Mouse (Mus musculus): ENCODE data around the gene Lcor. TPM values are rescaled to one million over a fixed set of nuclear protein-coding genes. Genes with fewer than 3 reads are reported as not detected.
A peak's percentile ranks its signal among the peaks of the same experiment; 100 is the strongest.

Gene Lcor
- polyA plus RNA-seq, 1 experiment from 2014 or later: 5.9 TPM

DNA sequence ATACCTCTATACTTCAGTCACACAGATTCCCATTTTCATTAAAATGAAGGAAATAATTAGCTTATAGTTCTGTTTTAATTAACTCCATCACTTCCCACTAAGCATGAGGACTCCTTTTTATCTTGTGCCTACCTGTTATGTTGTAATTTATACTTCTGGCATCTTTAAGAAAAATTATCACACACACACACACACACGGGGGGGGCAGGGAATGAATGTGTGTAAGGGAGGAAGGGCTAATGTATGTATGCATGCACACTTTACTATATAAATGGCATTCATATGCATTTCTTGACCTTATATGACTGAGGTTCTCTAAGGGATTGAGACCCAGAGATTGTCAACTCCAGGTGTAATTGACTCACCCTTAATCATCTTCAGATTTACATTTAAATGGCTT, 33.1 kb downstream of the Lcor start:
- ATAC-seq (ENCODE audit: low read depth) (0 out of 2 replicates have a peak, but pooled peaks have one; percentile 36), DNase-seq (no peak)
- Histone ChIP-seq H3K9me3 (replicated peaks) (no peaks in the 10 kb centered on the region), H3K27ac (no peak overlapping the region), H3K27me3 (no peaks in the 10 kb centered on the region), H3K9ac (no peak overlapping the region), H3K4me2 (no peak overlapping the region), H3K4me1 (replicated peaks) (peaks cover 27% of the 10 kb centered on the region), H3K36me3 (no peaks in the 10 kb centered on the region), H3K4me3 (replicated peaks) (no peak overlapping the region)
- WGBS (ENCODE audit: insufficient replicate concordance): 55% methylated on average over 1 of the region's 1 CpGs

- H3K27ac ChIP-seq: no peak overlapping the region
- H3K4me1 ChIP-seq (replicated peaks): peaks cover 24% of the 10 kb centered on the region
- no peak for DNase-seq
- H3K27me3 ChIP-seq: no peaks in the 10 kb centered on the region
- no peak for ATAC-seq (ENCODE audit: low read depth)
- H3K36me3 ChIP-seq: no peaks in the 10 kb centered on the region
- H3K9ac ChIP-seq: no peak overlapping the region
- 73% methylated on average over 3 of the region's 3 CpGs for WGBS (ENCODE audit: insufficient replicate concordance)
- no peaks in the 10 kb centered on the region for H3K9me3 ChIP-seq (replicated peaks)
- H3K4me2 ChIP-seq: no peak overlapping the region
- no peak overlapping the region for H3K4me3 ChIP-seq (replicated peaks)
Measured at GRCm38 (mm10) chr19:41517006-41517405, 34.6 kb downstream of the Lcor start.

DNA sequence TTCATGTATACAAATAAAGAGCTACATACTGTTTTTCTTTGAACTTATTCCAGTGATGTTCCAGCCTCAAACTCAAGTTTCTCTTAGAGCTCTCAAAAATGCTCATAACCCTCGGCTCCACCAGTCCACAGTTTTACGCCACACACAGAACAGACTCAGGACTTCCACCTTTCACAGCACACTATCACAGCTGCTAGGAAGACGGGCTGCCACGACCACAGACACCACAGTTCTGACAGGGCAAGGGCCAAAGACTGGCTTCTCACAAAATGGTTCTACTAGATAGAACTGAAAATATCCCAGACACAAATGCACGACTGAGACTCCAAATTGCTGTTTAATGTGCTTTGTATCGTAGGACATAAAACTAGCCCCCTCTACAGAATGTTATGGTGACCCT, 36.7 kb downstream of the Lcor start:
- no peak overlapping the region for H3K9ac ChIP-seq
- WGBS (ENCODE audit: insufficient replicate concordance): 40% methylated on average over 6 of the region's 6 CpGs
- H3K27ac ChIP-seq: no peak overlapping the region
- H3K4me1 ChIP-seq (replicated peaks): peaks cover 38% of the 10 kb centered on the region
- no peaks in the 10 kb centered on the region for H3K9me3 ChIP-seq (replicated peaks)
- ATAC-seq (ENCODE audit: low read depth) (no peak), DNase-seq (no peak)
- no peaks in the 10 kb centered on the region for H3K27me3 ChIP-seq
- H3K36me3 ChIP-seq: no peaks in the 10 kb centered on the region
- H3K4me3 ChIP-seq (replicated peaks): no peak overlapping the region
- H3K4me2 ChIP-seq: no peak overlapping the region

DNA sequence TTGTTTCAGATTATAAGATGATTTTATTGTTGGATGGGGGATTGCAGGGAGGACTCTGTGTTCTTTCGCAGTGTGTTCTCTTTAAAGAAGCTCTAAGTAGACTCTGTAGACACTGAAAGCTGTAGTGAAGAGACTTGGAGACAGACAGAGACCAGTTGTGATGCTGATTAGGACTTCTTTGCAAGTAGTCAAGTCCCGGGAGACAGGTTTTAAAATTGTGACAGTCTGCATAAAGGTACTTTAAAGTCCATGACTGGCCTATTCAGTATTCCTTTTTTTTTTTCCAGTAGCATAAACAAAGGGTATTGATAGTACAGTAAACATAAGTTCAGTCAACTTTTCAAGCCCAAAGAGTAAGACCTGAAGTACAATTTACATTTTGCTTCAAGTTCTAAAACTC, 39.8 kb downstream of the Lcor start:
- DNase-seq: no peak
- Histone ChIP-seq H3K9me3 (replicated peaks) (no peaks in the 10 kb centered on the region), H3K9ac (no peak overlapping the region), H3K27ac (no peak overlapping the region), H3K4me2 (no peak overlapping the region), H3K4me3 (replicated peaks) (no peak overlapping the region), H3K36me3 (no peaks in the 10 kb centered on the region), H3K27me3 (no peaks in the 10 kb centered on the region), H3K4me1 (replicated peaks) (peaks cover 27% of the 10 kb centered on the region)
- no peak for ATAC-seq (ENCODE audit: low read depth)
- 74% methylated on average over 2 of the region's 2 CpGs for WGBS (ENCODE audit: insufficient replicate concordance)

GRCm38 (mm10) chr19:41523798-41524563, 41.5 kb downstream of the Lcor start:
- H3K4me3 ChIP-seq (replicated peaks): no peak overlapping the region
- H3K27me3 ChIP-seq: no peaks in the 10 kb centered on the region
- DNase-seq (no peak), ATAC-seq (ENCODE audit: low read depth) (peak; percentile 61; the same call in 1 of the 2 replicates)
- no peak overlapping the region for H3K9ac ChIP-seq
- no peaks in the 10 kb centered on the region for H3K36me3 ChIP-seq
- no peak overlapping the region; the same call in 1 of the 2 replicates for H3K4me2 ChIP-seq
- 0 out of 2 replicates have a peak overlapping the region, but pooled peaks have one; percentile 2 for H3K27ac ChIP-seq
- peaks cover 24% of the 10 kb centered on the region for H3K4me1 ChIP-seq (replicated peaks)
- H3K9me3 ChIP-seq (replicated peaks): no peaks in the 10 kb centered on the region
- WGBS (ENCODE audit: insufficient replicate concordance): 46% methylated on average over 3 of the region's 3 CpGs

DNA sequence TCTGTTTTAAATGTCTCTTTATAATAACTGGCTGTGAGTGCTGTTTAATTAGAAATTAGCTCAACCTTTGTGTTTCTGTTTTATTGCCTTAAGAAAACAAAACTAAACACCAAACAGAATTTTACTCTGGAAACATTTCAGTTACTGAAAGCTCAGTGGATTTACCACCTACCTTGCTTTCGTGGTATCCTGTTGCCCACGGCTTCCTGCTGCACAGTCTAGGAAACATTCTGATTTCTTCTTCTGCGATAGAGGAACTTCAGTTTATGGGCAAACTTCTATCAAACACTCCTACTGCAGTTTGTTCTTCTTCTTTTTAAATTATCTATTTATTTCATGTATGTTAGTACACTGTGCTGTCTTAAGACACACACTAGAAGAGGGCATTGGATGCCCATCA, 46.7 kb downstream of the Lcor start:
- Histone ChIP-seq H3K4me1 (replicated peaks) (peaks cover 3% of the 10 kb centered on the region), H3K27ac (no peak overlapping the region), H3K4me2 (no peak overlapping the region), H3K9me3 (replicated peaks) (no peaks in the 10 kb centered on the region), H3K9ac (no peak overlapping the region), H3K4me3 (replicated peaks) (no peak overlapping the region), H3K27me3 (no peaks in the 10 kb centered on the region), H3K36me3 (no peaks in the 10 kb centered on the region)
- DNase-seq (no peak), ATAC-seq (ENCODE audit: low read depth) (no peak)
- 52% methylated on average over 3 of the region's 3 CpGs for WGBS (ENCODE audit: insufficient replicate concordance)

DNA sequence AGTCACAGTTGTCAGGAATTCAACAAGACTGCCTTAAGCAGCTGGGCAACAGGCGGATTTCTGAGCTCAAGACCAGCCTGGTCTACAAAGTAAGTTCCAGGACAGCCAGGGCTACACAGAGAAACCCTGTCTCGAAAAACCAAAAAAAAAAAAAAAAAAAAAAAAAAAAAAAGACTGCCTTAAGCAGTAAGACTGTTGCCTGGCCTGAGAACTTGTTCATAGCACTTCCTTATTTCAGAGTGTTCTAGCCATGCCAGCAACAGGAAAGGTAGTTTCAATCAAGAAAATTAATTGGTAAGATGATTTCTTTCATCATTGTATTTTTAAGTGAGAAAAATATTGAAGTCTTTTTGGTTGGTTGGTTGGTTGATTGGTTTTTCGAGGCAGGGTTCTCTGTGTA, 51.6 kb downstream of the Lcor start:
- 82% methylated on average over 3 of the region's 3 CpGs for WGBS (ENCODE audit: insufficient replicate concordance)
- no peak overlapping the region for H3K9ac ChIP-seq
- H3K9me3 ChIP-seq (replicated peaks): no peaks in the 10 kb centered on the region
- H3K4me2 ChIP-seq: no peak overlapping the region
- no peaks in the 10 kb centered on the region for H3K27me3 ChIP-seq
- H3K36me3 ChIP-seq: peaks cover 2% of the 10 kb centered on the region; the same call in 1 of the 2 replicates
- no peak for ATAC-seq (ENCODE audit: low read depth)
- H3K4me3 ChIP-seq (replicated peaks): no peak overlapping the region
- H3K4me1 ChIP-seq (replicated peaks): no peaks in the 10 kb centered on the region
- no peak for DNase-seq
- no peak overlapping the region for H3K27ac ChIP-seq

GRCm38 (mm10) chr19:41556981-41557380, 74.5 kb downstream of the Lcor start:
- WGBS (ENCODE audit: insufficient replicate concordance): 81% methylated on average over 4 of the region's 4 CpGs
- no peak overlapping the region for H3K4me3 ChIP-seq (replicated peaks)
- H3K27me3 ChIP-seq: no peaks in the 10 kb centered on the region
- no peaks in the 10 kb centered on the region for H3K9me3 ChIP-seq (replicated peaks)
- ATAC-seq (ENCODE audit: low read depth) (no peak), DNase-seq (no peak)
- H3K9ac ChIP-seq: no peak overlapping the region
- peaks cover 33% of the 10 kb centered on the region for H3K36me3 ChIP-seq
- no peak overlapping the region for H3K4me2 ChIP-seq
- H3K27ac ChIP-seq: no peak overlapping the region
- no peaks in the 10 kb centered on the region for H3K4me1 ChIP-seq (replicated peaks)

DNA sequence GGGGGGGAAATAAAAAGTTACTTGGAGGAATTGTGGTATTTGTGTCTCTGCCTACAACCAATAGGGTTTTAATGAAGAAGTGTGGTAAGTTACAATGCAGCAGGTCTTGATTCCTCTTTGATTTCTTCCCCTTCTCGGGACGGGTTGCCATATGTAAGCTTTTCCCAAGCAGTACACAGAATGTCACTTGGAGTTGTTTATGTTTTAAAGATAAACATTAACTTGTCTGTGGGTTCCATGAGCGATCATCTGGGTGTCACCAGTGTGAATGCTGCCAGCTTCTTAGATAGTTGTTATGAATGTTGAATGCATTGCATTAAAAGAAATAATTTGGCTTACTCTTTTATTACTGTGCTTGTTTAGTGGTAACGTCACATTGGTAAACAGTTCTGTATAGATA, 75.1 kb downstream of the Lcor start:
- 83% methylated on average over 4 of the region's 4 CpGs for WGBS (ENCODE audit: insufficient replicate concordance)

DNA sequence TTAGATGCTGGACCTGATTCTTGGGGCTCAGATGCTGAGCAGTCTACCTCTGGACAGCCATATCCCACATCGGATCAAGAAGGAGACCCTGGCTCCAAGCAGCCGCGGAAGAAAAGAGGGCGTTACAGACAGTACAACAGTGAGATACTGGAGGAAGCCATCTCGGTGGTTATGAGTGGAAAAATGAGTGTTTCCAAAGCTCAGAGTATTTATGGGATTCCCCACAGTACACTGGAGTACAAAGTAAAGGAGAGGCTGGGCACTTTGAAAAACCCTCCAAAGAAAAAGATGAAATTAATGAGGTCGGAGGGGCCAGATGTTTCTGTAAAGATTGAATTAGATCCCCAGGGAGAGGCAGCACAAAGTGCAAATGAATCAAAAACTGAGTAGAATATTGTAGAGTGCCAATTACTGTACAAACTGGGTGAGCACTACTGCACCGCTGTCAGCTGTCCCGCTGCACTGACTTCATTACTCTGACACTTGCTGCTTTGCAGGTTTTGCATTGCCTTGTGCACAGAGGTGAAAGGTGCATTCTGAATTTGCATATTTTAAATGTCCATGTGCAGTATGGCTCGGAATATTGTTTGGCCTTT, 76.6 kb downstream of the Lcor start:
- no peak overlapping the region for H3K4me2 ChIP-seq
- no peaks in the 10 kb centered on the region for H3K9me3 ChIP-seq (replicated peaks)
- H3K36me3 ChIP-seq: peaks cover 27% of the 10 kb centered on the region
- no peak overlapping the region for H3K27ac ChIP-seq
- no peak for DNase-seq
- ATAC-seq (ENCODE audit: low read depth): no peak
- H3K27me3 ChIP-seq: no peaks in the 10 kb centered on the region
- H3K9ac ChIP-seq: no peak overlapping the region
- no peaks in the 10 kb centered on the region for H3K4me1 ChIP-seq (replicated peaks)
- no peak overlapping the region for H3K4me3 ChIP-seq (replicated peaks)
- 87% methylated on average over 9 of the region's 9 CpGs for WGBS (ENCODE audit: insufficient replicate concordance)

More for the DNA sequence above, 75.1 kb downstream of the Lcor start:
- Histone ChIP-seq H3K27ac (no peak overlapping the region), H3K9ac (no peak overlapping the region), H3K4me2 (no peak overlapping the region), H3K9me3 (replicated peaks) (no peaks in the 10 kb centered on the region), H3K27me3 (no peaks in the 10 kb centered on the region), H3K4me3 (replicated peaks) (no peak overlapping the region), H3K4me1 (replicated peaks) (no peaks in the 10 kb centered on the region), H3K36me3 (peaks cover 31% of the 10 kb centered on the region)
- DNase-seq: no peak
- ATAC-seq (ENCODE audit: low read depth): no peak

DNA sequence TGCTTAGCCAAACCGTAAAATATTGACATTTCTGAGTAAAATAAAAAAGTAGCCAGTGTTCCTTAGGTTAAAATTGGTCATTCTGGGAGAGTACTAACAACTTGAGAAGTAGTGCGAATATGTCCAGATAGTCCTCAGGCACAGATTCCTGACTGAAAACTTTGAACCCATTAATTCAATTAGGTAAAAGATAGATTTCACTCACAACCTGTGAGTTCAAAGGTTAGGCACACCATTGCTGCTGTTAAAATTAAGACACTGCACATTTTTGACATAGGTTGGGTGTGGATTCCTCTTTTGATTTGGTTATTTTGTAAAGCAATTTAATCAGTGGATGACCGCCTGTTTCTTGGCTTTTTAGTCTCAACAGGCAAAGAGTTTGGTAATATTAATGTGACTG, 78.4 kb downstream of the Lcor start:
- WGBS (ENCODE audit: insufficient replicate concordance): 87% methylated on average over 3 of the region's 3 CpGs
- no peak for DNase-seq
- no peaks in the 10 kb centered on the region for H3K27me3 ChIP-seq

DNA sequence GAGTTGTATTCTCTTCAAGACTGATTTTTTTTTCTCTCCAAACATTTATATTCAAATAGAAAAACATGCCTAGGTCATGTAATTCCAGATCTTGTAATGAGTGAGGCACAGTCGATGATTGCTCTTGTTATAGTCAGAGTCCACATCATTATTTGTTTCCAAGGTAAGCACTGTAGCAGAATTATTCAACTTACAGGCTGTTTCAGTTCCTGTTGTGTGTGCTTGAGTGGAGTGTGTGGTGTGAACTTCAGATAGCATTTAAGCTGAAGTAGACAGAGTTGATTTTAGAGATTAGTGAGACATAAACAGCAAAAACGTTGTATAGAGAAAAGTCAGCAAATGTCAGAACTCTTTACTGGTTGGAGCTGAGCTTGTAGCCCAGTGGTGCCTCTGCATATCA, 86.4 kb downstream of the Lcor start:
- H3K4me3 ChIP-seq (replicated peaks): no peak overlapping the region
- WGBS (ENCODE audit: insufficient replicate concordance): 62% methylated on average over 2 of the region's 2 CpGs
- ATAC-seq (ENCODE audit: low read depth) (no peak), DNase-seq (no peak)
- H3K9me3 ChIP-seq (replicated peaks): no peaks in the 10 kb centered on the region
- no peaks in the 10 kb centered on the region; the same call in 1 of the 2 replicates for H3K36me3 ChIP-seq
- H3K4me2 ChIP-seq: no peak overlapping the region
- peaks cover 2% of the 10 kb centered on the region for H3K4me1 ChIP-seq (replicated peaks)
- no peaks in the 10 kb centered on the region for H3K27me3 ChIP-seq
- H3K9ac ChIP-seq: no peak overlapping the region
- H3K27ac ChIP-seq: no peak overlapping the region

More for the DNA sequence above, 78.4 kb downstream of the Lcor start:
- no peak overlapping the region for H3K4me3 ChIP-seq (replicated peaks)
- H3K4me2 ChIP-seq: no peak overlapping the region
- H3K36me3 ChIP-seq: peaks cover 21% of the 10 kb centered on the region
- no peak for ATAC-seq (ENCODE audit: low read depth)
- H3K9ac ChIP-seq: no peak overlapping the region
- H3K4me1 ChIP-seq (replicated peaks): no peaks in the 10 kb centered on the region
- H3K9me3 ChIP-seq (replicated peaks): no peaks in the 10 kb centered on the region
- no peak overlapping the region for H3K27ac ChIP-seq

Data from liver, embryonic 13.5 days (tissue).